Mouse (Mus musculus): ENCODE data around the gene Cldn4. TPM values are rescaled to one million over a fixed set of nuclear protein-coding genes. Genes with fewer than 3 reads are reported as not detected.

Gene Cldn4
- 40.7 and 52.1 TPM in 2 replicates for polyA plus RNA-seq (2015; fragmentation: Nextera tagmentation; extraction: Ambion mirVana)

GRCm38 (mm10) chr5:134946857-134947255 lies at the start of gene Cldn4:
Gene Cldn4, minus strand, starts transcription at chr5:134946934.
- Histone ChIP-seq H3K4me3 (replicated peaks) (peak within 1 kb of the TSS; percentile 38), H3K36me3 (no peaks in the 10 kb centered on the region), H3K4me2 (replicated peaks) (peak within 1 kb of the TSS; percentile 34), H3K9ac (peak within 1 kb of the TSS; percentile 9; the same call in 1 of the 2 replicates), H3K27me3 (peaks cover 23% of the 10 kb centered on the region), H3K9me3 (replicated peaks) (no peaks in the 10 kb centered on the region), H3K27ac (replicated peaks) (peak within 1 kb of the TSS; percentile 79), H3K4me1 (peaks cover 28% of the 10 kb centered on the region)
- ATAC-seq (ENCODE audit: insufficient number of reproducible peaks, low FRiP score, low TSS enrichment, low read depth), result peak; percentile 53; the same call in 1 of the 2 replicates
- 10% methylated on average over 11 of the region's 11 CpGs for WGBS

- H3K4me2 ChIP-seq (replicated peaks), result no peak overlapping the region
- no peak overlapping the region for H3K27ac ChIP-seq (replicated peaks)
- H3K9ac ChIP-seq, result no peak overlapping the region
- H3K36me3 ChIP-seq, result no peaks in the 10 kb centered on the region
- no peak overlapping the region for H3K4me3 ChIP-seq (replicated peaks)
- WGBS, result 85% methylated on average over 5 of the region's 5 CpGs
- H3K9me3 ChIP-seq (replicated peaks), result no peaks in the 10 kb centered on the region
- no peak for ATAC-seq (ENCODE audit: insufficient number of reproducible peaks, low FRiP score, low TSS enrichment, low read depth)
- H3K27me3 ChIP-seq, result peaks cover 12% of the 10 kb centered on the region
- H3K4me1 ChIP-seq, result no peaks in the 10 kb centered on the region
These were observed 45.8 kb upstream of the Cldn4 start for GRCm38 (mm10) chr5:134992566-134992965.

- Histone ChIP-seq H3K27me3 (peaks cover 41% of the 10 kb centered on the region), H3K4me3 (replicated peaks) (no peak overlapping the region), H3K36me3 (no peaks in the 10 kb centered on the region), H3K4me2 (replicated peaks) (no peak overlapping the region), H3K27ac (replicated peaks) (no peak overlapping the region), H3K4me1 (peaks cover 21% of the 10 kb centered on the region), H3K9ac (no peak overlapping the region), H3K9me3 (replicated peaks) (no peaks in the 10 kb centered on the region)
- ATAC-seq (ENCODE audit: insufficient number of reproducible peaks, low FRiP score, low TSS enrichment, low read depth), result no peak
- WGBS, result 24% methylated on average over 6 of the region's 6 CpGs
These were observed 43.0 kb upstream of the Cldn4 start for GRCm38 (mm10) chr5:134989741-134990140.

- Histone ChIP-seq H3K27me3 (peaks cover 46% of the 10 kb centered on the region), H3K9me3 (replicated peaks) (no peaks in the 10 kb centered on the region), H3K27ac (replicated peaks) (no peak overlapping the region), H3K4me2 (replicated peaks) (no peak overlapping the region), H3K36me3 (no peaks in the 10 kb centered on the region), H3K4me3 (replicated peaks) (no peak overlapping the region), H3K9ac (no peak overlapping the region), H3K4me1 (peaks cover 21% of the 10 kb centered on the region)
- 77% methylated on average over 11 of the region's 11 CpGs for WGBS
- no peak for ATAC-seq (ENCODE audit: insufficient number of reproducible peaks, low FRiP score, low TSS enrichment, low read depth)
These were observed 42.4 kb upstream of the Cldn4 start for GRCm38 (mm10) chr5:134989166-134989565.

GRCm38 (mm10) chr5:134986298-134987268 lies 39.8 kb upstream of the Cldn4 start:
- peaks cover 53% of the 10 kb centered on the region for H3K27me3 ChIP-seq
- H3K36me3 ChIP-seq, result no peaks in the 10 kb centered on the region
- 0 out of 2 replicates have a peak, but pooled peaks have one; percentile 16 for ATAC-seq (ENCODE audit: insufficient number of reproducible peaks, low FRiP score, low TSS enrichment, low read depth)
- H3K4me3 ChIP-seq (replicated peaks), result peak overlapping the region; percentile 37
- H3K4me2 ChIP-seq (replicated peaks), result peak overlapping the region; percentile 44
- 3% methylated on average over 79 of the region's 79 CpGs for WGBS
- no peak overlapping the region; the same call in 1 of the 2 replicates for H3K27ac ChIP-seq (replicated peaks)
- H3K9ac ChIP-seq, result peak overlapping the region; percentile 21; the same call in 1 of the 2 replicates
- H3K4me1 ChIP-seq, result peaks cover 21% of the 10 kb centered on the region
- H3K9me3 ChIP-seq (replicated peaks), result no peaks in the 10 kb centered on the region

GRCm38 (mm10) chr5:134985633-134986297 lies 39.0 kb upstream of the Cldn4 start, which contains the start of gene Cldn3:
Gene Cldn3, plus strand, starts transcription at chr5:134986214.
- Histone ChIP-seq H3K9ac (peak within 1 kb of the TSS; percentile 21; the same call in 1 of the 2 replicates), H3K9me3 (replicated peaks) (no peaks in the 10 kb centered on the region), H3K27me3 (peaks cover 53% of the 10 kb centered on the region), H3K4me1 (peaks cover 21% of the 10 kb centered on the region), H3K27ac (replicated peaks) (no peak within 1 kb of the TSS; the same call in 1 of the 2 replicates), H3K4me2 (replicated peaks) (peak within 1 kb of the TSS; percentile 44), H3K36me3 (no peaks in the 10 kb centered on the region), H3K4me3 (replicated peaks) (peak within 1 kb of the TSS; percentile 37)
- peak; percentile 87 for ATAC-seq (ENCODE audit: insufficient number of reproducible peaks, low FRiP score, low TSS enrichment, low read depth)
- WGBS, result under 1% methylated on average over 25 of the region's 25 CpGs

- 9% methylated on average over 3 of the region's 3 CpGs for WGBS
- Histone ChIP-seq H3K4me2 (replicated peaks) (no peak overlapping the region), H3K4me1 (peaks cover 21% of the 10 kb centered on the region), H3K27ac (replicated peaks) (no peak overlapping the region), H3K27me3 (peaks cover 49% of the 10 kb centered on the region), H3K9ac (no peak overlapping the region), H3K4me3 (replicated peaks) (no peak overlapping the region), H3K9me3 (replicated peaks) (no peaks in the 10 kb centered on the region), H3K36me3 (no peaks in the 10 kb centered on the region)
- ATAC-seq (ENCODE audit: insufficient number of reproducible peaks, low FRiP score, low TSS enrichment, low read depth), result no peak
These were observed 37.0 kb upstream of the Cldn4 start for GRCm38 (mm10) chr5:134983771-134984170.

- WGBS, result 100% methylated on average over 1 of the region's 1 CpGs
- no peak overlapping the region for H3K9ac ChIP-seq
- H3K36me3 ChIP-seq, result no peaks in the 10 kb centered on the region
- peaks cover 21% of the 10 kb centered on the region for H3K4me1 ChIP-seq
- H3K27ac ChIP-seq (replicated peaks), result no peak overlapping the region
- no peak for ATAC-seq (ENCODE audit: insufficient number of reproducible peaks, low FRiP score, low TSS enrichment, low read depth)
- H3K9me3 ChIP-seq (replicated peaks), result no peaks in the 10 kb centered on the region
- no peak overlapping the region for H3K4me3 ChIP-seq (replicated peaks)
- H3K4me2 ChIP-seq (replicated peaks), result no peak overlapping the region
- H3K27me3 ChIP-seq, result peaks cover 46% of the 10 kb centered on the region
These were observed 36.4 kb upstream of the Cldn4 start for GRCm38 (mm10) chr5:134983111-134983510.

GRCm38 (mm10) chr5:134981149-134981548 lies 34.4 kb upstream of the Cldn4 start:
- Histone ChIP-seq H3K27me3 (peaks cover 26% of the 10 kb centered on the region), H3K9me3 (replicated peaks) (no peaks in the 10 kb centered on the region), H3K4me3 (replicated peaks) (no peak overlapping the region), H3K4me1 (peaks cover 10% of the 10 kb centered on the region), H3K9ac (no peak overlapping the region), H3K27ac (replicated peaks) (no peak overlapping the region), H3K36me3 (no peaks in the 10 kb centered on the region), H3K4me2 (replicated peaks) (no peak overlapping the region)
- no peak for ATAC-seq (ENCODE audit: insufficient number of reproducible peaks, low FRiP score, low TSS enrichment, low read depth)
- 42% methylated on average over 10 of the region's 10 CpGs for WGBS

GRCm38 (mm10) chr5:134977837-134978236 lies 31.1 kb upstream of the Cldn4 start:
- no peak overlapping the region for H3K4me3 ChIP-seq (replicated peaks)
- H3K27me3 ChIP-seq, result no peaks in the 10 kb centered on the region
- no peaks in the 10 kb centered on the region for H3K4me1 ChIP-seq
- no peak overlapping the region for H3K27ac ChIP-seq (replicated peaks)
- no peak for ATAC-seq (ENCODE audit: insufficient number of reproducible peaks, low FRiP score, low TSS enrichment, low read depth)
- H3K36me3 ChIP-seq, result no peaks in the 10 kb centered on the region
- 86% methylated on average over 4 of the region's 4 CpGs for WGBS
- no peaks in the 10 kb centered on the region for H3K9me3 ChIP-seq (replicated peaks)
- no peak overlapping the region for H3K9ac ChIP-seq
- H3K4me2 ChIP-seq (replicated peaks), result no peak overlapping the region

All from embryonic facial prominence, embryonic 15.5 days (tissue).